ENCODE assay signal across 8 mouse cellular contexts in the genomic region with DNA sequence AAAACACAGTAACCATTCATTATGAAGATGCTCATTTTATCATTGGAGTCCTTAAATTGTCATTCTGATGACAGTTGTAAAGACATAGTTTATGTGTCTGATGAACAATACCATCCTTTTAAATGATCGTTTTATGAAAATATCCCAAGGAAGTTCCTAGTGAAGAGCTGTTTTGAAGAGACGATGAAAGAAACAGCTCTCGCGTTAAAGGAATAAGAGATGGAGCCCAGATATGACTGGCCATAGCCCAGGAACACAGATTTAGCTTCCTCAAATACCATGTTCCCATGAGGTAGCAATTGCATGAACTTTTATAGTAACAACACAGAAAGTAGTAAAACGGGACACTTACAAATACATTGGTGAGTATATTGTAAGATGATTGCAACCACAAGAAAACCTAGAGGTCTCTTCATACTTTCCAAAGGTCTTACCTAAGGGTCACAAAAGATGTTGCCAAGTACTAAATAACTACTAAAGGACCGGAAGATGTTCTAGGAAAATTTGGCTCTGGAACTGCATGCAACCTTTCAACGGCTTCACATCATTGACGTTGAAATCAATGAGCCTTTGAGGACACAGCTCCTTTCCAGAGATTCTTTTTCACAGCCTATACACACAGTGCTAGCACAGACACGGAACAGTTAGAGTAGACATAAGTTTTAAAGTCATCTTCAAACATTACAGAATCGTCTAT. TPM values are rescaled to one million over a fixed set of nuclear protein-coding genes. Genes with fewer than 3 reads are reported as not detected.
DNase-seq lines count a peak whose midpoint lies in the region; ATAC-seq and TF ChIP-seq lines count a peak whose summit lies in the region.

No protein-coding gene starts in this region.

- in situ Hi-C loops in CH12.LX (cut with MboI; ENCODE audit: low pct_ligation_motif_present, low pct_unique_long_range_greater_than_20kb, low sequenced_read_pairs), result no loop called here

- dilution Hi-C loops in CH12.LX (cut with MboI; ENCODE audit: extremely low pct_ligation_motif_present, extremely low pct_unique_long_range_greater_than_20kb, low sequenced_read_pairs), result no loop called here

- 40% methylated on average over 10 of the region's 10 CpGs for WGBS in heart, adult 2 months
- WGBS in forebrain, embryonic 16.5 days, result 64% methylated on average over 10 of the region's 10 CpGs
- WGBS in liver, embryonic 15.5 days (ENCODE audit: insufficient replicate concordance), result 51% methylated on average over 10 of the region's 10 CpGs

- H3K79me2 ChIP-seq in heart, adult 2 months (replicated peaks; ENCODE audit: control insufficient read depth, insufficient read depth, low read length), result no peaks in the 10 kb centered on the region
- H3K79me2 ChIP-seq in CH12.LX (replicated peaks; ENCODE audit: control insufficient read depth, extremely low read depth, insufficient read depth, poor library complexity, severe bottlenecking), result peaks cover 21% of the 10 kb centered on the region

- peak overlapping the region; percentile 78; the same call in 1 of the 2 replicates for H3K9ac ChIP-seq in heart, adult 2 months (ENCODE audit: low read depth, low read length)
- H3K9ac ChIP-seq in CH12.LX (ENCODE audit: insufficient read depth, low read depth), result peak overlapping the region; percentile 53
- peak overlapping the region; percentile 67 for H3K9ac ChIP-seq in forebrain, embryonic 16.5 days (replicated peaks; ENCODE audit: low read depth, low read length)
- H3K9ac ChIP-seq in liver, embryonic 15.5 days, result peak overlapping the region; percentile 68

- H3K4me3 ChIP-seq in heart, adult 2 months, result peak overlapping the region; percentile 67
- peak overlapping the region; percentile 39 to 72 (median 45) for H3K4me3 ChIP-seq in CH12.LX (replicated peaks in 1 of 3; ENCODE audit: low read depth in 2 of 3, low read length in 2 of 3, poor library complexity in 1 of 3)
- H3K4me3 ChIP-seq in forebrain, embryonic 16.5 days (replicated peaks; ENCODE audit: low read length), result peak overlapping the region; percentile 64
- peak overlapping the region; percentile 78 for H3K4me3 ChIP-seq in liver, embryonic 15.5 days (replicated peaks)

- no peak for TF ChIP-seq EP300 in heart, adult 2 months (IDR thresholded peaks at IDR 0.05; ENCODE audit: insufficient read depth, low read depth, low read length)
- TF ChIP-seq EP300 in CH12.LX (IDR thresholded peaks at IDR 0.05; ENCODE audit: low read length), result no peak

- TF ChIP-seq RAD21 in CH12.LX (IDR thresholded peaks at IDR 0.05; ENCODE audit: low read depth, low read length), result no peak

- H3K4me2 ChIP-seq in CH12.LX (ENCODE audit: insufficient read depth, low read depth, poor library complexity, severe bottlenecking), result peak overlapping the region; percentile 94
- H3K4me2 ChIP-seq in forebrain, embryonic 16.5 days (ENCODE audit: low read length), result peak overlapping the region; percentile 78
- peak overlapping the region; percentile 99 for H3K4me2 ChIP-seq in liver, embryonic 15.5 days

- no peak for TF ChIP-seq CTCF in heart, adult 2 months (IDR thresholded peaks at IDR 0.05)
- TF ChIP-seq CTCF in CH12.LX (conservative IDR thresholded peaks at IDR 0.05 in 1 of 2, IDR thresholded peaks at IDR 0.05 in 1 of 2; ENCODE audit: low read depth in 2 of 2, low read length in 2 of 2), result no peak

- H3K27me3 ChIP-seq in heart, adult 2 months (ENCODE audit: control insufficient read depth, insufficient read depth, low read length), result no peaks in the 10 kb centered on the region
- no peaks in the 10 kb centered on the region for H3K27me3 ChIP-seq in CH12.LX (replicated peaks)
- H3K27me3 ChIP-seq in forebrain, embryonic 16.5 days (replicated peaks; ENCODE audit: control insufficient read depth, insufficient read depth, low read length), result no peaks in the 10 kb centered on the region
- H3K27me3 ChIP-seq in liver, embryonic 15.5 days, result no peaks in the 10 kb centered on the region

- H3K4me1 ChIP-seq in heart, adult 2 months (ENCODE audit: control insufficient read depth, insufficient read depth, low read length), result no peaks in the 10 kb centered on the region
- H3K4me1 ChIP-seq in CH12.LX (ENCODE audit: control insufficient read depth in 1 of 2, insufficient read depth in 2 of 2), result peaks cover 4 to 26% of the 10 kb centered on the region in 2 experiments; a peak in 3 of 4 replicates
- peaks cover 14% of the 10 kb centered on the region for H3K4me1 ChIP-seq in forebrain, embryonic 16.5 days (replicated peaks; ENCODE audit: control insufficient read depth, insufficient read depth, low read length)
- H3K4me1 ChIP-seq in liver, embryonic 15.5 days (replicated peaks), result peaks cover 31% of the 10 kb centered on the region

- H3K36me3 ChIP-seq in heart, adult 2 months (ENCODE audit: control insufficient read depth, insufficient read depth, low read length), result no peaks in the 10 kb centered on the region
- peaks cover 17 to 27% of the 10 kb centered on the region in 2 experiments for H3K36me3 ChIP-seq in CH12.LX (replicated peaks in 1 of 2; ENCODE audit: control insufficient read depth in 1 of 2, insufficient read depth in 1 of 2, low read length in 1 of 2)
- peaks cover 11% of the 10 kb centered on the region for H3K36me3 ChIP-seq in forebrain, embryonic 16.5 days (ENCODE audit: control insufficient read depth, insufficient read depth)
- H3K36me3 ChIP-seq in liver, embryonic 15.5 days (replicated peaks), result peaks cover 24% of the 10 kb centered on the region

- intact Hi-C loops in heart, adult 2 months (cut with DNase I), result loop anchor here (1.0 to 10.0 kb wide), 5 partner anchors 20 to 1378 kb away; a partner anchor contains a TSS

- H3K9me3 ChIP-seq in CH12.LX (replicated peaks; ENCODE audit: low read length), result no peaks in the 10 kb centered on the region
- H3K9me3 ChIP-seq in forebrain, embryonic 16.5 days (ENCODE audit: control insufficient read depth, low read length), result no peaks in the 10 kb centered on the region
- no peaks in the 10 kb centered on the region for H3K9me3 ChIP-seq in liver, embryonic 15.5 days (replicated peaks)

- ATAC-seq in forebrain, embryonic 16.5 days, result no peak
- no peak for ATAC-seq in liver, embryonic 15.5 days (ENCODE audit: insufficient read depth)

- H3K27ac ChIP-seq in heart, adult 2 months, result peak overlapping the region; percentile 80
- H3K27ac ChIP-seq in CH12.LX (ENCODE audit: insufficient read depth, low read depth), result 0 out of 2 replicates have a peak overlapping the region, but pooled peaks have one; percentile 25
- H3K27ac ChIP-seq in forebrain, embryonic 16.5 days (ENCODE audit: low read length), result peak overlapping the region; percentile 83
- H3K27ac ChIP-seq in liver, embryonic 15.5 days (replicated peaks), result peak overlapping the region; percentile 58

- no peak for DNase-seq in heart, adult 2 months
- no peak for DNase-seq in heart, adult 18-20 months
- DNase-seq in CH12.LX (ENCODE audit: extremely low read depth), result peak; percentile 34
- no peak for DNase-seq in gastrocnemius, postnatal 4 days (ENCODE audit: low spot score in 2 of 2)
- DNase-seq in adrenal gland, adult 8-10 months, result no peak
- no peak for DNase-seq in spleen, postnatal 36 days (ENCODE audit: low spot score in 2 of 2)

- TF ChIP-seq POLR2A in heart, adult 2 months (IDR thresholded peaks at IDR 0.05; ENCODE audit: insufficient read depth, low read depth, low read length), result no peak
- TF ChIP-seq POLR2A in CH12.LX (IDR thresholded peaks at IDR 0.05; ENCODE audit: low read depth, low read length), result no peak

TF ChIP-seq in CH12.LX, 34 proteins besides CTCF, POLR2A, EP300 and RAD21:
- no peak for TF ChIP-seq RCOR1 (conservative IDR thresholded peaks at IDR 0.05; ENCODE audit: low read depth, low read length)
- TF ChIP-seq UBTF (IDR thresholded peaks at IDR 0.05; ENCODE audit: low read depth, low read length), result no peak
- no peak for TF ChIP-seq ZMIZ1 (IDR thresholded peaks at IDR 0.05; ENCODE audit: low read depth, low read length)
- TF ChIP-seq SIN3A (IDR thresholded peaks at IDR 0.05; ENCODE audit: low read length), result peak; percentile 52; the same call in 1 of the 2 replicates
- 0 out of 2 replicates have a peak, but pooled peaks have one; percentile 26 for TF ChIP-seq MXI1 (IDR thresholded peaks at IDR 0.05; ENCODE audit: low read depth, low read length)
- no peak for TF ChIP-seq JUN (IDR thresholded peaks at IDR 0.05; ENCODE audit: insufficient read depth, low read depth, low read length)
- no peak for TF ChIP-seq MAZ (IDR thresholded peaks at IDR 0.05; ENCODE audit: low read depth, low read length)

RNA-seq across cellular contexts. Expression of a gene that starts 0.7 kb away (rescaled TPM):
- total RNA-seq in heart, adult 2 months (2021), result 1 to 10 TPM; 4.1 to 5.4 TPM
- polyA plus RNA-seq in heart, adult 2 months (2012; rRNA removed), result 4.1 and 4.5 TPM in 2 replicates
- total RNA-seq in heart, adult 18-20 months (2021), result 1 to 10 TPM; 4.6 to 4.9 TPM
- total RNA-seq in CH12.LX (2012; rRNA removed) (22.8 and 31.5 TPM in 2 replicates), CH12.LX (2014; rRNA removed) (23.8 and 26.8 TPM in 2 replicates)
- 54.5 and 58.5 TPM in 2 replicates for polyA plus RNA-seq in CH12.LX (2012; ENCODE audit: insufficient read length, low read depth)
- 23.1 and 24.1 TPM in 2 replicates for polyA plus RNA-seq in forebrain, embryonic 16.5 days (2015; fragmentation: Nextera tagmentation; extraction: Ambion mirVana)
- 8.5 and 9.1 TPM in 2 replicates for polyA plus RNA-seq in liver, embryonic 15.5 days (2015; fragmentation: Nextera tagmentation; extraction: Ambion mirVana)
- total RNA-seq in gastrocnemius, postnatal 4 days (2021), result 10 to 100 TPM in 1 of 2 experiments, 1 to 10 TPM in 1; 8.5 to 10.4 TPM
- 10 to 100 TPM; 16.3 to 34.5 (median 22.1) TPM for total RNA-seq in adrenal gland, adult 8-10 months (2022)

RNA-seq across cellular contexts. Expression of a gene that starts 21.2 kb away (rescaled TPM):
- 10 to 100 TPM; 22.5 to 23.1 TPM for total RNA-seq in heart, adult 2 months (2021)
- 6.8 and 11.8 TPM in 2 replicates for polyA plus RNA-seq in heart, adult 2 months (2012; rRNA removed)
- 10 to 100 TPM; 19.4 to 24.3 TPM for total RNA-seq in heart, adult 18-20 months (2021)
- total RNA-seq in CH12.LX (2012; rRNA removed) (17.9 and 18.0 TPM in 2 replicates), CH12.LX (2014; rRNA removed) (38.5 and 46.0 TPM in 2 replicates)
- polyA plus RNA-seq in CH12.LX (2012; ENCODE audit: insufficient read length, low read depth), result 36.8 and 43.4 TPM in 2 replicates
- polyA plus RNA-seq in forebrain, embryonic 16.5 days (2015; fragmentation: Nextera tagmentation; extraction: Ambion mirVana), result 79.8 and 81.2 TPM in 2 replicates
- 11.4 and 14.6 TPM in 2 replicates for polyA plus RNA-seq in liver, embryonic 15.5 days (2015; fragmentation: Nextera tagmentation; extraction: Ambion mirVana)
- total RNA-seq in gastrocnemius, postnatal 4 days (2021), result 10 to 100 TPM; 30.6 to 34.6 TPM
- total RNA-seq in adrenal gland, adult 8-10 months (2022), result 10 to 100 TPM; 43.3 to 63.0 (median 53.2) TPM

Comparison
In these comparisons a context has a peak if more than half of its experiments do, and no peak if none do; other contexts are left out.
1. H3K27ac ChIP-seq: peak in every context shown above with its lines; median percentile 83 in forebrain, embryonic 16.5 days; 80 in heart, adult 2 months; 58 in liver, embryonic 15.5 days; 25 in CH12.LX.